Mouse (Mus musculus): ENCODE measurements around the gene Itih1.

Gene Itih1

GRCm38 (mm10) chr14:30943038-30943437, at the start of gene Itih1:
Gene Itih1 (minus strand): TSS chr14:30943289.
- DNase-seq (ENCODE audit: low read depth): no peak

- DNase-seq (ENCODE audit: low read depth): no peak
Observed at GRCm38 (mm10) chr14:30976222-30976621, 33.1 kb upstream of the Itih1 start.

- DNase-seq (ENCODE audit: low read depth): peak; percentile 90
Observed at GRCm38 (mm10) chr14:30974204-30974603, 31.1 kb upstream of the Itih1 start.

- DNase-seq (ENCODE audit: low read depth): no peak
Observed at GRCm38 (mm10) chr14:30960366-30960765, 17.3 kb upstream of the Itih1 start.

- no peak for DNase-seq (ENCODE audit: low read depth)
Observed at GRCm38 (mm10) chr14:30959031-30959430, 15.9 kb upstream of the Itih1 start.

- DNase-seq (ENCODE audit: low read depth): no peak
Observed at GRCm38 (mm10) chr14:30958517-30958916, 15.4 kb upstream of the Itih1 start.

- peak; percentile 96 for DNase-seq (ENCODE audit: low read depth)
Observed at GRCm38 (mm10) chr14:30951154-30951825, 8.2 kb upstream of the Itih1 start, which contains the start of gene Nek4. Gene Nek4 (plus strand): TSS chr14:30951377.

- DNase-seq (ENCODE audit: low read depth): no peak
Observed at GRCm38 (mm10) chr14:30949986-30950385, 6.9 kb upstream of the Itih1 start.

- no peak for DNase-seq (ENCODE audit: low read depth)
Observed at GRCm38 (mm10) chr14:30944745-30945144, 1.7 kb upstream of the Itih1 start.

GRCm38 (mm10) chr14:30943860-30944674, 978 bp upstream of the Itih1 start:
- DNase-seq (ENCODE audit: low read depth): peak; percentile 85

GRCm38 (mm10) chr14:30942254-30942653, 835 bp downstream of the Itih1 start:
- DNase-seq (ENCODE audit: low read depth): no peak

- DNase-seq (ENCODE audit: low read depth): peak; percentile 38
Observed at GRCm38 (mm10) chr14:30933351-30933750, 9.7 kb downstream of the Itih1 start.

GRCm38 (mm10) chr14:30930386-30930785, 12.7 kb downstream of the Itih1 start:
- DNase-seq (ENCODE audit: low read depth): peak; percentile 15

GRCm38 (mm10) chr14:30925492-30925891, 17.6 kb downstream of the Itih1 start:
- no peak for DNase-seq (ENCODE audit: low read depth)

GRCm38 (mm10) chr14:30923375-30924105, 19.5 kb downstream of the Itih1 start, which contains the start of gene Itih3:
Gene Itih3 (minus strand): TSS chr14:30923760.
- DNase-seq (ENCODE audit: low read depth): no peak

- DNase-seq (ENCODE audit: low read depth): no peak
Observed at GRCm38 (mm10) chr14:30922053-30922670, 20.9 kb downstream of the Itih1 start.

- peak; percentile 82 for DNase-seq (ENCODE audit: low read depth)
Observed at GRCm38 (mm10) chr14:30916516-30916915, 26.6 kb downstream of the Itih1 start.

- no peak for DNase-seq (ENCODE audit: low read depth)
Observed at GRCm38 (mm10) chr14:30913404-30913803, 29.7 kb downstream of the Itih1 start.

- DNase-seq (ENCODE audit: low read depth): no peak
Observed at GRCm38 (mm10) chr14:30912641-30913040, 30.4 kb downstream of the Itih1 start.

- DNase-seq (ENCODE audit: low read depth): peak; percentile 62
Observed at GRCm38 (mm10) chr14:30911141-30911540, 31.9 kb downstream of the Itih1 start.

- peak; percentile 78 for DNase-seq (ENCODE audit: low read depth)
Observed at GRCm38 (mm10) chr14:30907814-30908265, 35.2 kb downstream of the Itih1 start.

- DNase-seq (ENCODE audit: low read depth): no peak
Observed at GRCm38 (mm10) chr14:30906001-30906400, 37.1 kb downstream of the Itih1 start.

All from NIH3T3 (cell line).